Mouse (Mus musculus) limb, embryonic 14.5 days (tissue): ENCODE results near the gene Mylk. TPM values are rescaled to one million over a fixed set of nuclear protein-coding genes. Genes with fewer than 3 reads are reported as not detected.
"Not testable (repeated sequence)": the region's sequence is repeated elsewhere in the genome, so short reads cannot be mapped to it uniquely, and the experiment has no call there.

Source experiments
- ATAC-seq: fragments of 200-750 bp; cut with Nextera tagmentation; 2 replicates; pipeline ENCODE4 v1.8.0; 2017; ENCODE audit warnings: low read depth, moderate number of reproducible peaks, moderate TSS enrichment; ENCODE audit not compliant: low FRiP score
- DNase-seq: peaks from one replicate; pipeline ENCODE4 v3.0.0-alpha.2; 2015; ENCODE audit warnings: low spot score
- H3K27ac ChIP-seq: fragments of 300-500 bp; sonication (generic); replicated peaks from 2 replicates; pipeline ENCODE4 v1.5.1; 2014; ENCODE audit warnings: low read depth, mild to moderate bottlenecking, low read length, moderate library complexity, mixed read lengths
- H3K27me3 ChIP-seq: fragments of 300-500 bp; sonication (generic); 2 replicates; pipeline ENCODE4 v1.6.1; 2014; ENCODE audit warnings: low read length, mixed read lengths; ENCODE audit not compliant: control insufficient read depth, insufficient read depth
- H3K36me3 ChIP-seq: fragments of 300-500 bp; sonication (generic); 2 replicates; pipeline ENCODE4 v1.6.1; 2014; ENCODE audit warnings: mild to moderate bottlenecking, low read length, moderate library complexity, mixed read lengths; ENCODE audit not compliant: control insufficient read depth, insufficient read depth
- H3K4me1 ChIP-seq: fragments of 300-500 bp; sonication (generic); 2 replicates; pipeline ENCODE4 v1.6.1; 2014; ENCODE audit warnings: antibody characterized with exemption, low read length, mixed read lengths; ENCODE audit not compliant: control insufficient read depth, insufficient read depth
- H3K4me2 ChIP-seq: fragments of 300-500 bp; sonication (generic); replicated peaks from 2 replicates; pipeline ENCODE4 v1.6.1; 2014; ENCODE audit warnings: low read depth, mild to moderate bottlenecking, low read length, moderate library complexity; ENCODE audit not compliant: severe bottlenecking
- H3K4me3 ChIP-seq: fragments of 300-500 bp; sonication (generic); replicated peaks from 2 replicates; pipeline ENCODE4 v1.5.1; 2014; ENCODE audit warnings: low read length
- H3K9ac ChIP-seq: fragments of 300-500 bp; sonication (generic); 2 replicates; pipeline ENCODE4 v1.6.1; 2014; ENCODE audit warnings: mild to moderate bottlenecking, low read depth, low read length, moderate library complexity; ENCODE audit not compliant: severe bottlenecking
- H3K9me3 ChIP-seq: fragments of 300-500 bp; sonication (generic); 2 replicates; pipeline ENCODE4 v1.6.1; 2016; ENCODE audit warnings: low read length; ENCODE audit not compliant: control insufficient read depth
- POLR2A ChIP-seq: fragments of 200-500 bp; IDR thresholded peaks from 2 replicates; pipeline ENCODE4 v1.8.0; 2012; ENCODE audit warnings: inconsistent platforms, mild to moderate bottlenecking, moderate library complexity, borderline replicate concordance; ENCODE audit not compliant: insufficient read depth, insufficient read length; ENCODE audit errors: extremely low read depth
- WGBS: fragments of 180-500 bp; shearing (Covaris S2); extraction: QIAGEN DNeasy Blood & Tissue Kit; methylation state at CpG from one replicate; pipeline ENCODE4 v1.1.7; 2014; 5-methylcytosine and 5-hydroxymethylcytosine counted together
- polyA plus RNA-seq, 2 experiments: library from polyadenylated mRNA; depleted of rRNA in 1 of 2; stranded (reverse) in 1 of 2; unstranded in 1 of 2; fragments of >200 nt; fragmentation: Nextera tagmentation in 1 of 2; extraction: Ambion mirVana in 1 of 2; gene quantifications; 2 replicates each; pipeline versions ENCODE4 v1.2.1 to v1.2.3; 2012 to 2014

Mylk gene
- polyA plus RNA-seq, 2 experiments, result 14.9 to 17.0 TPM

DNA sequence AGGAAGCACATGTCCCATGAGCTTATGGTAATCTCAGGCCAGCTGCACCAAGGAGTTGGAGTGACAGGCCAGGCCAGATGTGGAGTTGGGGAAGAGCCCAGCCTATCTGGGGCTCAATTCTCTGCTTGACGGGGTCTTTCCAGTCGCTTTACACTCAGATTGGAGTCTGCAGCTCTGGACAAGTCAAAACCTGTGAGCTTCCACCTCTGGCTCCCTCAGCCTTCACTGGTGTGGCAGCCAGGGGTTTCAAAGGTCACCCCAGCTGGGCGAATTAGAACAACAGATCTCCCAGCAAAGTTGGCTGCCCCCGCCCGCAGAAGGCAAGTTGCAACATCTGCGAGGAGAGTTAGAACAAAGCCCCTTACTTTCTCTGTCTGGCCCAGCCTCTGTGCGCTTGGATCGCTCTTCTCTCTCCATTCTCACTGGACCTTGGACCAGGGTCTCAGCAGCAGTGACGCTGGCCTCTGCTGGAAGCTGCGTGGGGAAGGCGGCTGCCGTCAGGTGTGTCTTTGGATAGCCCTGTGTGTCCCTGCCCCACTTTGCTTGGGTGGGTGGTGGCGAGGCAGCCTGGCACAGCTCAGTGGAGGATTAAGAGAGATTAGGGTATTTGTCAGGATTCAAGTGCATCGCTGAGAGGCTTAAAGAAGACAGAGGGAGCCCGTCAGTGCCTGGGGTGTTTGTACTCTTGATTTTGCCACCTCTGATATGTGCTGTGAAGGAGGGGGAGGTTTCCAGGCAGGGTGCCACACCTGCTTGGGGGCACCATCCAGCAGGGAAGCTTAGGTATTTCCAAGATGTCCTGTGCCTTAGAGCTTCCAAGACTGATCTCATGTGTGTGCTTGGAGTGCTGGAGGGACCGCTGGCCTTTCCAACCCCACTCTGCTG is 62.1 kb downstream of the Mylk start:
- ATAC-seq (peak; percentile 63), DNase-seq (peak; percentile 51)
- Histone ChIP-seq H3K9ac (no peak overlapping the region), H3K27me3 (no peaks in the 10 kb centered on the region), H3K4me1 (peaks cover 11% of the 10 kb centered on the region), H3K36me3 (no peaks in the 10 kb centered on the region), H3K4me3 (no peak overlapping the region), H3K4me2 (0 out of 2 replicates have a peak overlapping the region, but pooled peaks have one; percentile 14), H3K27ac (no peak overlapping the region), H3K9me3 (no peaks in the 10 kb centered on the region)
- 32% methylated on average over 16 of the region's 16 CpGs for WGBS
- no peak for TF ChIP-seq POLR2A

DNA sequence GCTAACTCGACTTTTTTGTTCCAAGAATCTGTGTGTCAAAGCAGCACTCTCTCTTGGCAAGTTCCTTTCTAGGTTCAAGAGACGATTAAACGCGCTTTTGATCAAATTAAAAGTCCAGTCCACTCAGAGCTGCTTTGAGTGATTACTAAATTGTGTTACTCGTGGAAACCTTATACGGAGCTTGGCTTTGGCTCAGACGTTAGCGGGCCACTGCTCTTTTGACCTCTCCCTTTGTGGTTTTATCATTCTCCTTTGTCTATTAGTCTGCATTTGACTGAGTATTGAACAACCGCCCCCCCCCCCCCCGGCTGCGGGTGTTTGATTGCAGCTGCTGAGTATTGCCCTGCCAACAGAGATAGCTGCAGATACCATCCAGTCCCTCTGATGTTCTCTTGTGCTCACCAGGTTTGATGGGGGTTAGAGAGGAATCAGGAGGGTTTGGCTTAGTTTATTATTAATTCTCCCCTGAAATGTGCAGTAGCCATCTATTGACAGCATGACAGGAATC is 62.8 kb downstream of the Mylk start:
- no peak for DNase-seq
- ATAC-seq, result no peak
- TF ChIP-seq POLR2A, result no peak
- WGBS, result 32% methylated on average over 9 of the region's 11 CpGs
- Histone ChIP-seq H3K36me3 (no peaks in the 10 kb centered on the region), H3K9me3 (no peaks in the 10 kb centered on the region), H3K27ac (no peak overlapping the region), H3K4me2 (no peak overlapping the region), H3K4me1 (peaks cover 11% of the 10 kb centered on the region), H3K4me3 (no peak overlapping the region), H3K27me3 (no peaks in the 10 kb centered on the region), H3K9ac (no peak overlapping the region)

DNA sequence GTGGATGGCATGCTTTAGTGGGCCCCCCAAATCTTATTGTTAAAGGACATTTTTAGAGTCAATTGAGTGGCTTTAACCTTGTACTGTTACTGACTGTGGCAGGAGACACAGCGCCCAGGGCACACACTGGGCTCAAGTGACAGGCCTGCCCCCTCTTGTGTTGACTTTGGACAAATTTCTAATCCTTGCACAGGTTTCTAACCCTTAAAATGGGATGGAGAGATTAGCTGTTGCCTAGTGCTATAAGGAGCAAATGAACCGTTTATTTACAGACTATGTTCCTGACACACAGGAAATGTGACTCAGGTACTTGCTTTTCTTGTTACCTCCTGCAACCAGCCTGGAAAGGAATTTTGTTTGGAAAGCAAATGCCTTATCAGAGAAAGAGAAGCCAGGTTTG is 67.2 kb downstream of the Mylk start:
- no peak overlapping the region for H3K4me3 ChIP-seq
- H3K36me3 ChIP-seq, result no peaks in the 10 kb centered on the region
- H3K9ac ChIP-seq, result no peak overlapping the region
- H3K27me3 ChIP-seq, result no peaks in the 10 kb centered on the region
- ATAC-seq (no peak), DNase-seq (no peak)
- no peak overlapping the region for H3K27ac ChIP-seq
- no peak for TF ChIP-seq POLR2A
- H3K4me2 ChIP-seq, result no peak overlapping the region
- WGBS, result 69% methylated on average over 2 of the region's 2 CpGs
- peaks cover 7% of the 10 kb centered on the region; the same call in 1 of the 2 replicates for H3K4me1 ChIP-seq
- H3K9me3 ChIP-seq, result no peaks in the 10 kb centered on the region

DNA sequence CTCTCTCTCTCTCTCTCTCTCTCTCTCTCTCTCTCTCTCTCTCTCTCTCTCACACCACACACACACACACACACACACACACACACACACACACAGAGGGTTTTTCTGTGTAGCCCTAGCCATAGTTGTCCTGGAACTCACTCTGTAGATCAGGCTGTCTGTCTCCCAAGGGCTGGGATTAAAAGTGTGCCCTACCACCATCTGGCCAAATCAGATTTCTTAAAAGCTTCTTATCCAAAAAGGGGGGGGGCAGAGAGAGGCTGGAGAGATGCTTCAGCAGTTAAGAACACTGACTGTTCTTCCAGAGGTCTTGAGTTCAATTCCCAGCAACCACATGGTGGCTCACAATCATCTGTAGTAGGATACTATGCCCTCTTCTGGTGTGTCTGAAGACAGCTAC is 68.2 kb downstream of the Mylk start:
- not testable (repeated sequence) for DNase-seq, H3K27ac ChIP-seq, H3K4me3 ChIP-seq, H3K4me2 ChIP-seq, ATAC-seq, H3K9ac ChIP-seq, H3K9me3 ChIP-seq, H3K36me3 ChIP-seq, H3K27me3 ChIP-seq, H3K4me1 ChIP-seq

DNA sequence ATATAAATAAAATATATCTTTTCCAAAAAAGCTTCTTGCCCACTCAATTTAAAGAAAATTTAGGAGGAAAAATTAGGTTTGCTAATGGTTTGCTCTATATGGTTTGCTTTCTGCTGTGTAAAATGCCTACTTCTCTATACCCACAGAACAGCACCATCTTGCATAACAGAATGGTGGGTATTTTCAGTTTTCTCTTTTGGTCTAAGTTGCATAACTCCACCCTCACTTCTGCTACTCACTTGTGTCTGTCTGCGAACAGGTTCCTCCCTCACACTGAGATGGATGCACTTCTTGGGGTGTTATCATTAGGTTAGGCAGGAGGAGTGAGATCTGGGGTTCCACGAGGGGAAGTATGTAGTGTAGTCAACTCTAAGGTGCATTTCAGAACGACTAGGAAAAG is 68.6 kb downstream of the Mylk start:
- no peak overlapping the region for H3K9ac ChIP-seq
- H3K27me3 ChIP-seq, result no peaks in the 10 kb centered on the region
- no peaks in the 10 kb centered on the region for H3K36me3 ChIP-seq
- H3K4me1 ChIP-seq, result peaks cover 5% of the 10 kb centered on the region; the same call in 1 of the 2 replicates
- no peak overlapping the region for H3K27ac ChIP-seq
- no peak overlapping the region for H3K4me3 ChIP-seq
- WGBS, result 75% methylated on average over 3 of the region's 3 CpGs
- TF ChIP-seq POLR2A, result no peak
- no peak for DNase-seq
- no peak for ATAC-seq
- H3K4me2 ChIP-seq, result no peak overlapping the region
- no peaks in the 10 kb centered on the region for H3K9me3 ChIP-seq
